Mouse (Mus musculus) olfactory bulb, adult 2 months (tissue): ENCODE results near the gene Sim1.

Experiments
- CTCF ChIP-seq: fragments of 200-500 bp; IDR thresholded peaks from 2 replicates; pipeline ENCODE4 v1.5.1; 2012; ENCODE audit warnings: low read depth, mild to moderate bottlenecking, low read length, moderate library complexity; ENCODE audit not compliant: insufficient read depth
- POLR2A ChIP-seq: fragments of 200-500 bp; IDR thresholded peaks from 2 replicates; pipeline ENCODE4 v1.6.1; 2012; ENCODE audit warnings: mild to moderate bottlenecking, low read depth, low read length, moderate library complexity; ENCODE audit not compliant: insufficient read depth

DNA sequence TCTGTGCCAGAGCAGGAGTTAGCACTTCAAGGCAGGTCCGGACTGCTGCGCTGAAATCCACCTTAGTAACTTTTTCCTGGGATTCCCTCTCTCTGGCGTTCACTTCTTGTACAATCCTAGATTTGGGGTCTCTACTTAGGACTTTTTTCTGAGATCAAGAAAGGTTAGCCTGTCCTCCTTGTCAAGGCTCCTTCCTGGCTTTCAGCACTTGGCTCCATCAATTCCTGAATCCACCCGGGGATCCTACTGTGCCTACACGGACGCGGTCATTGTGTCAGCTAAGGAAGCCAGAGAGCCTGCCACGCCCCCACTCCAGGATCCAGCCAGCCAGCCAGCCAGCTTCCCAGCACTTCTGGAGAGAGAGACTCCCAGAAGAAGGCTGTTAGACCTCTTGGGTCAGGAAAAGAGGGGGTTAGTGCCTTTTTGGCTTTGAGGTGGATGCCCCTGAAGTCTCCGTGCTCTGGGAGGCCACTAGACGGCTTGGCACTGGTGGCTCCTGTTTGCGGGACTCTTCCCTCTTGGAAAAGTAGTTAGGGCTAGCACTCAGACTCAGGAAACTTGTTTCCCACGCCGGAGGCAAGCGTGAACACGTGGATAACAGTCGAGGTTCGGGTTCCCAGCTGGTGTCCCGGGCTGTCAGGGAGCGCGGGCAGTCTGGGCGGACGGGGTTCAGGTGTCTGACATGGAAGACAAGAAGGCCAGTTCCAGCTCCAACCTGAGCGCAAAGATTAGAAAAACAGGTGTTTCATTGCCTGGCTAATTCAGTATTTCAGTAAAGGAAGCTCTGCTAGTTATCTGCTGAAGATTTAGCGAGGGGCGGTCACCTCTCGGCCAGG, 2.5 kb upstream of the Sim1 start:
- no peak for TF ChIP-seq POLR2A
- no peak for TF ChIP-seq CTCF
